Mouse (Mus musculus) c-Kit-negative CD71-positive TER-119-positive erythroid progenitor cells, embryonic 14.5 days (primary cell): ENCODE results near the gene Ptprd.

Experiments
- DNase-seq: peaks from one replicate; pipeline ENCODE4 v3.0.0-alpha.2; 2013; ENCODE audit warnings: low read depth, low spot score

Gene Ptprd

GRCm38 (mm10) chr4:77558404-77559202 lies 653.2 kb downstream of the Ptprd start:
- DNase-seq: no peak

- DNase-seq: no peak
Measured at GRCm38 (mm10) chr4:77555841-77556240, 655.9 kb downstream of the Ptprd start.

- DNase-seq: no peak
Measured at GRCm38 (mm10) chr4:77537843-77538242, 673.9 kb downstream of the Ptprd start.

GRCm38 (mm10) chr4:77537336-77537735 lies 674.4 kb downstream of the Ptprd start:
- DNase-seq: no peak

GRCm38 (mm10) chr4:77535601-77536000 lies 676.2 kb downstream of the Ptprd start:
- DNase-seq: no peak

- no peak for DNase-seq
Measured at GRCm38 (mm10) chr4:77534553-77534952, 677.2 kb downstream of the Ptprd start.

- DNase-seq: no peak
Measured at GRCm38 (mm10) chr4:77519166-77519565, 692.6 kb downstream of the Ptprd start.

GRCm38 (mm10) chr4:77513914-77514628 lies 697.7 kb downstream of the Ptprd start:
- DNase-seq: no peak

- no peak for DNase-seq
Measured at GRCm38 (mm10) chr4:77513041-77513440, 698.7 kb downstream of the Ptprd start.

- no peak for DNase-seq
Measured at GRCm38 (mm10) chr4:77454049-77454448, 757.7 kb downstream of the Ptprd start.

- DNase-seq: no peak
Measured at GRCm38 (mm10) chr4:77399146-77399545, 812.6 kb downstream of the Ptprd start.

GRCm38 (mm10) chr4:77361728-77362127 lies 850.0 kb downstream of the Ptprd start:
- no peak for DNase-seq

GRCm38 (mm10) chr4:77327198-77327597 lies 884.6 kb downstream of the Ptprd start:
- no peak for DNase-seq

- DNase-seq: no peak
Measured at GRCm38 (mm10) chr4:77317060-77317680, 894.6 kb downstream of the Ptprd start.

GRCm38 (mm10) chr4:77316644-77317043 lies 895.1 kb downstream of the Ptprd start:
- DNase-seq: no peak

- no peak for DNase-seq
Measured at GRCm38 (mm10) chr4:77310127-77310788, 901.5 kb downstream of the Ptprd start.

- DNase-seq: no peak
Measured at GRCm38 (mm10) chr4:77283423-77283822, 928.3 kb downstream of the Ptprd start.

GRCm38 (mm10) chr4:77277913-77278312 lies 933.8 kb downstream of the Ptprd start:
- no peak for DNase-seq

- no peak for DNase-seq
Measured at GRCm38 (mm10) chr4:77259972-77260290, 951.8 kb downstream of the Ptprd start.

GRCm38 (mm10) chr4:77259250-77259971 lies 952.4 kb downstream of the Ptprd start:
- DNase-seq: no peak

- DNase-seq: no peak
Measured at GRCm38 (mm10) chr4:77251188-77251587, 960.6 kb downstream of the Ptprd start.
